Mouse (Mus musculus) ovary, postnatal 10 days (tissue): ENCODE measurements around the gene Ankrd33.

Experiments used
- DNase-seq: peaks from one replicate; pipeline ENCODE4 v3.0.0; 2022; ENCODE audit warnings: low spot score

The Ankrd33 gene

DNA sequence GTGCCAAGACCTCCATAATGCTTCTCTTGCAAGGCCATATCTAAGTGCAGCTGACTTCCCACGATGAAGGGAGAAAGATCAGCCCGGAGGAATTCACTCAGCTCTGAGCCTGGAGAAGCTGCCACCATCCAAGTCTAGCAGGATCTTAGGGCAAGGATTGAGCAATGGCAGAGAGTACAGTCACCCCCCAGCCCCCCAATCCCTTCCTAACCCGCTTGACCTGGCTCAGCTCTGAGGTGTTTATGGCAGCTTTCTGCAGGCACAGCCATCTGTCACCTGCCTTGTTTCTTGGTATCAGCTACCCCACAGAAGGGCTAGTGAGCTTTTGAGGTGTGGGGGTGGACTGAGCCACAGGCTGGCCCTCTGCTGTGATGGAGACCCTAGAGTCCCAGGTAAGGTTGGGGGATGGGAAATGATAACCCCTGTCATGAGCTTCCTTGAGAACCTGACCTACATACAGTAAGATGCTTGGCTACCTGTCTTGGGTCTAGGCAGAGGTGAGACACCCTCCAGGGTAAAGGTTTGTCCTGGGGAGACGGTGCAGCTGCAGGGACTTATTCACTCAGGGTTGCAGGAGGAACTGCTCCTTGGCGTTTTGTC lies at the start of gene Ankrd33:
Ankrd33 (plus strand) TSS at position 245 of the 600 bp plus-strand sequence.
- no peak for DNase-seq

DNA sequence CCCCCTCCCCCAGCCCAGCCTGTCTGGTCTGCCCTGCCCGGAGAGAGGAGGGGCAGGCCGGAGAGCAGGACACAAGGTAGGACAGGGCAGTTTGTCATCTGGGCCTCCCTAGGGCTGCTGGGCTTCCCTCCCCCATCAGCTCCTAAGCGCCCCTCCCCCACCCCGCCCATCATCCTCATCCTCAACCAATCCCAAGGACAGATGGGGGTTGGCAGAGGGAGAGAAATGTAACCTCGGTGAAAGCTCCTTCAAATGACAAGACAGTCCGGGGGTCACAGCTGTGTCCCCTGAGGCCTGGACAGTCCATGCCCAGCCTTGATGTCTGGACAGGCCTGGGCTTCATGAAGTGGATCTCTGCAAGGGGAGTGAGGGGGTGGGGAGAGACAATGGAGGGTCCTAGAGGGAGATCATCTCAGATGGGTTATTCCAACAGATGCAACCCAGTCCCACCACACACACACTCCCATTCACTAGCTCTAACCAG lies 49.1 kb upstream of the Ankrd33 start:
- DNase-seq, result no peak

DNA sequence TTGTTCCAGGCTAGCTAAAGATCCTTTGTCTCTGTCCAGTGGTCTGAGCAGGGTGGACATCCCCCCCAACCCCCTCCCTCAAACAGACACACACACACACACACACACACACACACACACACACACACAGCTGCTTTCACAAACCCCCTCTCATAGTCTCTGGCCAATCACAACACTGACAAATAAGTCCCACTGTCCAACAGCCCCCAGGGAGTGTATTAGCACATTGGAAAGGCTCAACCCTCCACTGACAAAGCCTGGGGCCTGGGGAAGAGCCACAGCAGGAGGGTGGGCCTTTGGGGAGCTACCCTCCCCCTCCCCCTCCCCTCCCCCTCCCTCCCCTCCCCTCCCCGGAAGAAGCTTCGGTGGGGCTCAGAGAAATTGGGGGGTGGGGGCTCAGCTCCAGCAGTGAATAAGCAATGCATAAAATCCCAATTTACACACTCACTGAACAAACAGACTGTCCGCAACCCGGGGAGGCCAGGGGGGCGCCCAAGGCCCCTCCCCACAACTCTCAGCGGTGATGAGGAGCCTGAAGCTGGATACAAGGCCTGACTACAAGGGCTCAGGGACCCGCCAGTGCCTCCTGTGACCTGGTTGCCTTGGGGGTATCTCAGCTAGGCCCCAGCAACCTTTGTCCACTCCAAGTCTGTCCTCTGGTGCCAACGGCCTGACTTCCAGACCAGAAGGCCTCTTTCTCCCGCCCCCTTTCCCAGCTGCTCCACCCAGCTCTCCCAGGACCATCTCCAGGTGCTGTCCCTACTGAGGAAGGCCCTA lies 48.4 kb upstream of the Ankrd33 start:
- no peak for DNase-seq

DNA sequence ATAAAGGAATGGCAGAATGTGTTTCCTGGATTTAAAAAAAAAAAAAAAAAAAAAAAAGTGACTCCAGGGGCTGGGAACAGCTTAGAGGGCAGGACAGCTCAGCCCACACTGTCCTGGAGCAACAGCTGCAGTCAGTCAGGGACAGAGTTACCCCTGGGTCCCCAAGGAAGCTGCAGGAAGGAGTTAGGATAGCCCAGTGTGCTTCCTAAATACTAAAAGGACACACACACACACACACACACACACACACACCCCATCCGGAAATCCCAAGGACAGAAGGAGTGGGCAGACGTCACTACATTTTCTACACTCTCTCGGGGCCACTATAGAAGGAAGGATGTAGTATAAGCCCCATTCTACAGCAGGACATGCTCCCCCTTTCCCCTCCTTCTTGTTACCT lies 47.5 kb upstream of the Ankrd33 start:
- DNase-seq, result no peak

DNA sequence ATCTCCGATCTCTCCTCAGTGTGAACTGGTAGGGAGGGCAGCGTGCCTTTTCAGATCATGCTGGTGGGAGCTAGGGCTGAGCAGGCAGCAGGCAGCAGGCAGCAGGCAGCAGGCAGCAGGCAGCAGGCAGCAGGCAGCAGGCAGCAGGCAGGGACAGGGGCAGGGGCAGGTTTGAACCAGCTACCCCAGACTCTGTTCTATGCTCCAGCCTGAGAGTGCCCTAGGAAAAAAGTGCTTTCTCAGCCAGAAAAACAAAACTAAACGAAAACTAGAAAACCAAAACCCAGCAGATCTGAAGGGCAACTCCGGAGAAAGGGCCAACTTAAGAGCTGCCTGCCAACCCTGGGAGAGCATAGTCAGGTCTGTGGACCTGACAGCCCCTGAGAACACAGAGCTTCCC lies 46.9 kb upstream of the Ankrd33 start:
- DNase-seq, result no peak

DNA sequence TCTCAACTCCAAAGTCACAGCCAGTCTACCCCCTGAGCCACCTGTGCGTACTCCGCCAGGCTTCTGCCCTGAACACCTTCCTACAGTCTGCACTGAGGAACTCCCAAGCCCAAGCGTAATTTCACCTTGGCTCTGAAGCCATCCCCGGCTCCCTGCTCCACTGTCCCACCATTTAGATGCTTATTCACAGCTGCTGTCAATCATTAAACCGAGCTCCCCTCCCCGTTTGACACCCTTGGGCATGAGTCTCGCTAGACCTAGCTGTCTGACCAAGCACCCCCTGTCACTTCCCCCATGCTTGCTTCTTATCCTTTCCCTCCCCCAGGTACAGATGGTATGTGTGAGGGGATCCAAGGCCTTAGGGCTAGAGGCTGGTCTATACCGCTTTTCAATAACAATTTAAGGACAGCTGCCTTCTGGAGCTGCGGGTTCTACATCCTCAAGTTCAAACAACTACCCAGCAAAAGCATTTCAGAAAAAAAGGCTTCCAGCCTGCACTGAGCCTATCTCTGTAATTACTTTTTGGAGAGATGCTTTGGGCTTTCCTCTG lies 45.8 kb upstream of the Ankrd33 start:
- no peak for DNase-seq

DNA sequence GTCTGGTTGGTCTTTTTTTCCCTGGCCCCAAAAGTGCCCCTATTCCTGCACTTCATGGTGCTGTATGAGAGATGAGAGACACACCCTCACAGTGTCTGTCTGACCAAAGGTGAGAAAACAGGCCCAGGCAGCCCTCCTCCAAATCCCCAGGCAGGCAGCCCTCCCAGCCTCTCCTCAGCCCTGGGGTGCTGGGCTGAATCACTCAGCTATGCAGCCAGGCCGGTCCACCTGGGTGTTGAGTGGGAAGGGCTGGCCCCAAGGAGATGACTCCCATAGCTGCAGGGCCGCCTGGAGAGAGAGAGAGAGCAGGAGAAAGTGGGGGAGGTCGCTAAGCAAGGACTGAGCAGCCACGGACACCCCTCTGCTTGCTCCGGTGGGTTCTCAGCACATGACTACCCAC lies 44.8 kb upstream of the Ankrd33 start:
- no peak for DNase-seq

DNA sequence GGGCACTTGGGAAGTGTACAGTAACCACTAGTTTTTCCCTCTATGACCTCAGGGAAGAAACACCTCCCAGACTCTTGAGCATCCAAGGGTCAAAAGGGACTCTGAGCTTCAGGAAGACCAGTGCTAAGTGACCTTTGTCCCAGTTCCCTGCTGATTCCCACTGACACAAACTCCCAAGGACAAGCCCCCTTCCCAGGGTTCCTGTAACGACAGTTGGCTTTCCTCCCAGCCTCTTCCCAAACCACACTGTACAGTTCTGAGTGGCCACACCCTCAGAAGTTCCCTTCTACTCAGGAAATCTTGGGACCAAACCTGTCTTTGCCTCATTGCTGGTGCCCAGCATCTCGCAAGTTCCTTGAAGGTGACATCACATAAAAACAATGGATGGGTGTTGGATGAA lies 42.8 kb upstream of the Ankrd33 start:
- DNase-seq, result no peak

DNA sequence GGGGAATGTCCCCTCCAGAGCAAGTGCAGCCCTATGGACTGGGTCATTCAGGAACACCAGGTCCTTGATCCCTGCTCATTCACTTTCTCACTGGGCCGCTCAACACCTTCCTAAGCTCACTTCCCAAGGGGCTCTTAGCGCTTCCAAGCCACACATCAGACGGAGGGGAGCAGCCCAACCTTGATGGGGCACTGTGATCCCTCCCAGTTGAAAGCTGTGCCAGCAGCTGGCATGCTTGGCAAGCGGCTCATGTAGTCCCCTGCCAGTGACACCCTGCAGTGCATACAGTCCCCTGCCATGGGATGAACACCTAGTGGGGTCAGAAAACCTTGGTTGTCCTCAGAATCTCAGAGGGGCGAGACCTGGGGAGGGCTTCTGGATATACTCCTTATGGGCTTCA lies 41.5 kb upstream of the Ankrd33 start:
- no peak for DNase-seq

DNA sequence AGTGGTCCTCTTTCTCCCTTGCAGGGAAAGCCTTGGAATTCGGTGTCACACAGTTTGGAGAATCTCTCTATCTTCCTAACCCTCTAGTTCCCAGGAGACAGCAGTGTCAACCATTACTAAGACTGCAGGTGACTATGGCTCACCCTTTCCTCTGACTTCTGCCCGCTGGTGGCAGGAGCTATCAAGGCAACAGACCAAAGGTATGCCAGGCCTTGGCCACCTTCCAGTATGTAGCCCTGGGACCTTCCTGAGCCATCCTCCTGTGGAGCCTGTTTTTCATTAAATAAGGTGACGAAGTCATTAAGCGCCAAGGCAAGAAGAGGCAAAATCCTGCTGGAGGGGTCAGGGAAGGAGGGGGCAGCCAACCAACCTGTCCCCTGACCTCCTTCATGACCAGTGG lies 40.4 kb upstream of the Ankrd33 start:
- DNase-seq, result no peak

DNA sequence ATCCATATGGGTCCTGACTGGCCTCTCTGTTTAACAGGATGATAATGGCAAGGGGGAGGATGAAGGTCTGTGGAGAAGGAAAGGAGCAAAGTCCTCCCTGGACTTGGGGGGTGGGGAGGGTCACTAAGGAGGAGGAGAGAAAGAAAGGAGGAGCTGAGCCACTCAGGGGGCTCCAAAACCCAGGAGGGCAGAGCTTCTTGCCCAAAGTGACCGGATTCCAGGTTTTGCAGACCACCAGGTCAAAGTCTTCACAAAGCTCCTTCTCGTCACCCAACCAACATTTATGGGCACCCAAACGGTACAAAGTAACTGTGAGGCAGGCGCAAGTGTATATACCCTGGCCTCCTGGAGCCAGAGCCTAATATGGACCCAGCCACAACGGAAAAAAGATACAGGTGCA lies 39.9 kb upstream of the Ankrd33 start:
- no peak for DNase-seq

DNA sequence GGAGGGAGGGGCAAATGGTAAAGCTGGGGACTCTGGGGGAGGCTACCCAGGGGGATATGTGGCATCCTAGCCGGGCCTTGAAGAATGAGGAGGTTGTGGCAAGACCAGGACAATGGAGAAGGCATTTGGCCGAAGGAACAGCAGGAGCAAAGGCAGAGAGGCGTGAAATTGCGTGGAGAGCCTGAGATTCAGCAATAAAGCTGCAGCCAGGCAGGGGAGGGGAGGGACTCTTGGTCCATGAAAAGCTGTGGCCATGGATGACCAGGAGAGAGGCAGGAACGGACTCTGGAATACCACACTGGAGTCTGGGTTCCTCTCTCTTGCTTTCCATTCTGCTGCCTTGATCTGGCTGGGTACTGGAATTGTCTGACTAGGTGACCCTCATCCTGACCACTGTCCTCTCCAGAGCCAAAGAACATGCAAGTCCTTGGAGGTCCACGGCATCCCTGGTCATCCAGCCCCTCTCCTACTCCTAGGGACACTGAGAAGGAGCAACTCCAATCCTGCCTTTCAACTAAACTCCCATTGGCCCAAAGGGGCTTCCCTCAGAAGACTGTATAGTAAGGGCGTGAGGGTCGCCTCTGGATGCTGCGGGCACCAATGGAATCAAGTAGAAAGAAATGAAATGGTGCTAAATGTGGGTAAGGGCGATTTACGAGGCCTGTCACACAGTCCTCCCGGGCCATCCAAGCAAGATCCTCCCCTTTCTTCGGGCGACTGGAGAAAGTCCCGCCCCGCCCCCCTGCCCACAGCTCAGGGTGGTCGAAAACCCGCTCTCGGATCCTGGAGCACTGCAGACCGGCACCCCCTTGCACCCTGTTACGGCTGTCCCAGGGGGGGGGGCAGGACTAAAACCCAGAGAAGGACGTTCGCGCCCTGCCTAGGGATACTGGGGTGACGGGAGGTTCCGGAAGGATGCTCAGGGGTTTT lies 39.2 kb upstream of the Ankrd33 start:
- DNase-seq, result no peak

DNA sequence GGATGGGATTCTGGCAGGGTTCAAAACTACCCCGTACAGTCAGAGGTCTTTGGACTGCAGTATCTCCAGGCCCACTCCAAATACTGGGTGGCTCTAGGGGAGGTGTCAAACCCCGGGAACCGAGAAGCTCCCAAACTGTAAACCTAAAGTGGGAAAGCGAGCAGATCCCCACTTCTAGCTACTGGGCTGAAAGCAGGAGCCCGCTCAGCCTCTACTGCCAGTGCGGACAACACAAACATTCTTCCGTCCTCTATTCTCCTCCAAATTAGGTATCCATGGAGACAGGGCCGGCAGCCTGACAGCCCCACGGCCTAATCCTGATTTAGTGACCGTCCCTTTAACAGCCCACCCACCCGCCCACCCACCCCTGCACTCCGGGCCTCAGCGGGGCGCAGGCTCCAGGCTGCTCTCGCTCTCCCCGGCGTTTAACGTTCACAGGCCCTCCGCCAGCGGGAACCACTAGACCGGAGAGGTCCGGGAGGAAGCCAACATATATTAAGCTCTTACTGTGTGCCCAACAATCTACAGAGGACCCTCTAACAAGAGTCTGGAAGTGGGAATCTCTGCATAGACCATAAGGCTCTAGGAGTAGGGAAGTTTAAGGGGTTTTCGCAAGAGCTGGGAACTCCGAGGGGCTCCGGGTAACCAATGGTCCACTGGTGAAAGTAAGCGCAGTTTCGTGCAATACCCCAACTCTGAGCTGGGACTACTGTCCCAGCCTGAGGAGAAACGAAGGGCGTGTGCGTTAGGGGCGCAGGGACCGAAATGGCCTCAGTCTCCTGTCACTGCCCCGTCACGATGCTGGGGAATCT lies 38.3 kb upstream of the Ankrd33 start:
- DNase-seq, result no peak

DNA sequence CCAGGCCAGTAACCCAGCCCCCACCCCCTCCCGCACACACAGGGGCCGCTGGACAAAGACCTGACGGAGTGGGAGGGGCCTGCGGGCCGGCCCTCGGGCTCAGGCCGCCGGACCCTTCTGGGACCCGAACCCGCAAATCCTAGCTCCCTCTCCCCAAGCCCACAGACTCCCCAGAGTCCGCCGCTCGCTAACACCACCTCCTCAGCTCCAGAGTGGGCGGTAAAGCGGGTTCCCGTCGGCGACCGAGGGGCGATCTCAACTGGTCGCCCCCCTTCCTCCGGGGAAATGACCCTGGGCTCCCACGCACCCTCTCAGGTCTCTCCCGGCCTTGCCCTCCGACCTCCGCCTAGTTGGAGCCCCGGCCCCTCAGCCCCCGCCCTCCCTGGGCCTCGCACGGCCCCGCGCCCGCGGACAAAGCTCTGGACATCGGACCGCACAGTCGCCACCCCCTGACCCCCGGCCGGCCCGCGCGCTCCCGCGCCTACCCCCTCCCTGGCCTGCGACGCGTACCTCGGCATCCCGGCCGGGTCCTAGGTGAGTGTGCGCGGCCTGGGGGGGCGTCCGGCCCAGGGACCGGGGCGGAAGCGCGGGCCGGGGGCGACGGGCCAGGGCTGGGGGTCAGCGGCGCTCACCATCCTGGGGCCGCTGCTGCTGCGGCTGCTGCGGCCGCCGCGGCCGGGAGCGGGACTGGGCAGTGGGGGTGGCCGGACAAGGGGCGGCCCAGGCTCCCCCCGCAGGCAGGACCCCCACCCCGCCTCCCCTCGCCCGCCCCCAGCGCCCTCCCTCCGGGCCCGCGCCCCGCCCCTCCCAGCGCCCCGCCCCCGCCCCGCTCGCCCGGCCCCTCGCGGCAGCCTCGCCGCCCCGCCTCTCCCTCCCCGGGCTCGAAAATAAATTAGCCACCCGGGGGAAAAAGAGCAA lies 37.5 kb upstream of the Ankrd33 start, which contains the start of gene Fignl2:
Fignl2 (minus strand) TSS at position 755 of the 918 bp plus-strand sequence.
- no peak for DNase-seq

DNA sequence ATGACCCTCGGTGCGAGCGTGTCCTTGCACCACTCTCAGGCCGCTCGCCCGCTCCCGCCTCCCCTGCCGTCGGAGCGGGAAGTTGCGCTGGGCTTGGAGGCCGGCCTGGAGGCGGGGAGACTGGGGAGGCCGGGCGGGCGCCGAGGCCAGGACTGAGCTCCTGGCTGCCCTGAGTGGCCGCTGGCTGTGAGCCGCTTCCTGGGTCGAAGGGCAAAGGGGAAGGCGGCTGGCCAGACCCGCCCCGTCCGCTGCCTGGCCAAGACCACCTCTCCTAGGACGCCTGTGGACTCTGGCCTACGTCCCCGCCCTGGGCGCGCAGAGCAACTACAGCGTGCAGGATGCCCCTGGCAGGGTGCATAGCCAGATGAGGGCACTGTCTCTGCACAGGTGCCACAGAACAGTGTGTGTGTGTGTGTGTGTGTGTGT lies 36.8 kb upstream of the Ankrd33 start:
- DNase-seq, result peak; percentile 81

DNA sequence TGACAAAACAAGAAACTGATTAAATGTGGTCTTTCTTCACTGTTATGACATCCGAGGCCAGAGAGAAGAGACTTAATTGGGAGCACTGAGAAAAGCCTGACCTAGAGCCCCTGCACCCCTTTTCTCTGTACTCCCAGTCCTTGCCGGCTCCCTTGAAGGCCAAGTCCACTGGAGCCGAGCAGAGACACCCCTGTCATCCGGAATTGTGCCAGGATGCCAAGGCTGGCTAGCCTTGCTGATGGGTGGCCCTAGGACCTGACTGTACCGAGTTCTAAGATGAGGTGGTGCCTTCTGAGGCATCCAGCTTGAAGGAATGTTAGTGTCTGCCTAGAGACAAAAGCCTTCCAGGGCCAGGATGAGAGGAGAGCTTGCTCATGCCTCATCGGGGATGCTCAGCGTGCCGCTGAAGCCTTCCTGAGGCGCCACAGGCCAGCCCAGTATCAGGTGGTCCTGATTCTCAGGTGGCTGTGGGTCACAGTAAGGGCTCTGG lies 35.5 kb upstream of the Ankrd33 start:
- DNase-seq, result no peak

DNA sequence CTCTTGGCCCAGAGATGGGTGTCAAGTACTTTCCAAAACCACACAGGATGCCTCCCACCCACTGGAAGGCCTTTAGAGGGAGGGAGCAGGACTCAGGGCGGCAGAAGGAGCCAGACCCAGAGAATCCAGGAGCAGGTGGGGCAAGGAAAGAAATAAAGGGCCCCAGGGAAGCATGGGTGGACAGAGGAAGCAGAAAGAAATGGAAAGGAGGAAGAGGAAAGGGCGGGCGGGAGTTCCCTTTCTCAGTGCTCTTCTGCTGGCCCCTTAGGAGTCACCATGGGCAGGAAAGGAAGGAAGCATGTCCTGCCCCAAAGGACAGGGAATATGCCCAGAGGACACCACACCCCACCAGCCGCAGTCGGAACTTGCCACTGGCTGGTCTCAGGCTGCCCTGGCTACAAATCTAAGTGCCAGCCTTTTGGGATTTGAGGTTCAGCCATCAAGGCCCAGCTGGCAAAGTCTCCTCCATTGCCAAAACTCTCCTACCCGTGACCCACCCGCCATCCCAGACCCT lies 34.5 kb upstream of the Ankrd33 start:
- no peak for DNase-seq

DNA sequence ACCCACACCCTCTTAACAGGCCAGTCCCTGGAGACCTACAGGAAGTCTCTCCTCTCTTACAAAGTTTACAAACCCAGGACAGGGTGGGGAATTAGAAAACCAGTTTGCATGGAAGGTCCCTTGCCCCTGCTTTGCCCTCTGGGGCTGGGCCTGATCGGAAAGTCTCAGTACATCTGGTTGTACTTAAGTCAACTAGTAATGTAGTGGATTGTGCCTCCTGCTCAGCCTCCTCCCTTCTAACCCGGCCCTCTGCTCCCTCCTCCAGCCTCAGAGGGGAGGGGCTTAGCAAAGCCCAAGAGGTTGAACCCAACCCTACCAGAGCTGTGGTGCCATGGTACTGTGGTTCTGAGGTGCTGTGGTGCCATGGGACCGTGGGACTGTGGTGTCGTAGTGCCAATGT lies 33.3 kb upstream of the Ankrd33 start:
- DNase-seq, result no peak

DNA sequence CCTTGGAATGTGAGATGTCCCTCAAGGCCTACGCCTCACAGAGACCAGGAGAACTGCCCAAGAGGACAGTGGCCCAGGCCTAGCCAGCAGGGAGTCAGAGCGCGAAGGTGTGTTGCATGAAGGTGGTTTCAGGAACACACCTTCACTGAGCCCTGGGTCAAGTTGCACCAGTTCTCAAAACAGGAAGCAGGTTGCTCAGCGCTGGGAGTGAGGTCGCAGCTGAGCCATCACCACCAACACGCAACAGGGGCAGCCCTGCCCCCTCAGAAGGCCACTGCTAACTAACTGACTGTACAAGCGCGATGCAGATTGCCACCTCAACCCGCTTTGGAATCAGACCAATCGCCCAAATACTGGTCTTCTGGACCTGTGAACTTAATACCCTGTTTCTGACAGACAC lies 31.1 kb upstream of the Ankrd33 start:
- DNase-seq, result no peak

DNA sequence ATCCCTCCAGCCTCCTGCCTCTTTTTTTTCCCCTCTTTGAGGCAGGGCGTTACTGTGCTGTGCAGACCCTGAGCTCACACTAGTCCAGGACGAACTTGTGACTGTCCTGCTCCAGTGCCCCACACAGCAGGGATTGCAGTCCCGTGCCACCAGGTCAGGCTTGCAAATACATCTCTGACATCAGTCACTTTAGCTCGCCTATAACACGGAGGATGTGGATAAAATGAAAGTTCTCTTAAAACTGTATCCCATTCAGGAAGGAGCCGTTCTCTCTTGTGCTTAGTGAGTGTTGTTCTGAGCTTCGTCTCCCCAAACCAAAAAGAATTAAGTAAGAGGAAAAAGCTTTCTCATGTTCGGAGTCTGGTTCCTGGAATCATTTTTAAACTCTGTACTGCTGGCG lies 29.1 kb upstream of the Ankrd33 start:
- no peak for DNase-seq
